Comparison of ENCODE assay signal across 1 mouse cellular context in the genomic region with DNA sequence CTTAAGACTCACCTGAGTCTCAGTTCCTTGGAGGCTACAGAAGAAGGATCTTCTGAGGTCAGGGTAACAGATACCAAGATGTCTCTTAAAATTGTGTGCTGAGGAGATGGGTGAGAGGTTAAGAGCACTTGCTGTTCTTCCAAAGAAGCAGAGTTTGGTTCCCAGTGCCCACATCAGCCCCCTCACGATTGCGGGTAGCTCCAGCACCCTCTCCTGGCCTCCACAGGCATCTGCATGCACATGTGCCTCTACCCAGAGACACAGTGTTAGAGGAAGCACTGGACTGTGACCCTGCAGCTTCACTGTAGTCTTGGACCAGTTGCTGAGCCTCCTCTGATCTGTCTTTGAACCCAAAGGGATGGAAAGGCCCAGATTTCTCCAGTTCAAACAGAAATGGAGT.
TF ChIP-seq lines count a peak whose summit lies in the region.

No protein-coding gene starts in this region.

TF ChIP-seq in MEL, 35 proteins besides CTCF, POLR2A, EP300 and RAD21:
- TF ChIP-seq SMC3 (IDR thresholded peaks at IDR 0.05; ENCODE audit: low read depth, low read length) (peak; percentile 59), ZKSCAN1 (IDR thresholded peaks at IDR 0.05; ENCODE audit: low read depth, low read length) (no peak), GABPA (IDR thresholded peaks at IDR 0.05; ENCODE audit: low read depth, low read length) (no peak), E2F4 (IDR thresholded peaks at IDR 0.05; ENCODE audit: borderline replicate concordance, low read depth, low read length) (no peak), ZC3H11A (IDR thresholded peaks at IDR 0.05; ENCODE audit: low read depth, low read length) (peak; percentile 10; the same call in 1 of the 2 replicates)
